Mouse (Mus musculus): ENCODE data around the gene Wwtr1. TPM values are rescaled to one million over a fixed set of nuclear protein-coding genes. Genes with fewer than 3 reads are reported as not detected.

Gene Wwtr1
- polyA plus RNA-seq (2016; fragmentation: Nextera tagmentation; extraction: Ambion mirVana), result 10.6 and 12.0 TPM in 2 replicates

DNA sequence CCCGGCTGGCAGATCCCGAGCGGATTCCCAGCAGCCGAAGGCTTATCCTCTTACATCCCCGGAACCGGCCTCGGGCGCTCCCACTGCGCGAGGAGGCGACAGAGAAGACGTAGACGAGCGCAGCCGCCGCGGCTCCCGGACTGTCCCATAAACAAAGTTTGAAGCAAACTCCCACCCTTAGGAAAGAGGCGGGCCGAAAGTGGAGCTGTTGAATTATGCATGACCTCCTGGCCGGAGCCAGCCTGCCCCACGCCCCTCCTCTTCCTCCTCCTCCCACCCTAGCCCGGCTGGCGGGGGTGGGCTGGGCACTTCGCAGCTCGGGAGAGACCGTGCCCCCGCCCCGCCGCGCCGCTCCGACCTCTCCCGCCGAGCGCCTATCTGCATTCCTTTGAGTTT is at the start of gene Wwtr1:
Gene Wwtr1, minus strand, starts transcription at position 251 of the 396 bp plus-strand sequence.
- under 1% methylated on average over 36 of the region's 36 CpGs for WGBS
- peak within 1 kb of the TSS; percentile 85 for H3K4me3 ChIP-seq
- H3K4me1 ChIP-seq (replicated peaks), result peaks cover 37% of the 10 kb centered on the region
- no peaks in the 10 kb centered on the region for H3K27me3 ChIP-seq (ENCODE audit: insufficient read depth, poor library complexity, severe bottlenecking)
- no peaks in the 10 kb centered on the region for H3K9me3 ChIP-seq
- peak; percentile 93 for DNase-seq (ENCODE audit: low spot score)
- H3K36me3 ChIP-seq, result peaks cover 10% of the 10 kb centered on the region
- peak within 1 kb of the TSS; percentile 94 for H3K27ac ChIP-seq

DNA sequence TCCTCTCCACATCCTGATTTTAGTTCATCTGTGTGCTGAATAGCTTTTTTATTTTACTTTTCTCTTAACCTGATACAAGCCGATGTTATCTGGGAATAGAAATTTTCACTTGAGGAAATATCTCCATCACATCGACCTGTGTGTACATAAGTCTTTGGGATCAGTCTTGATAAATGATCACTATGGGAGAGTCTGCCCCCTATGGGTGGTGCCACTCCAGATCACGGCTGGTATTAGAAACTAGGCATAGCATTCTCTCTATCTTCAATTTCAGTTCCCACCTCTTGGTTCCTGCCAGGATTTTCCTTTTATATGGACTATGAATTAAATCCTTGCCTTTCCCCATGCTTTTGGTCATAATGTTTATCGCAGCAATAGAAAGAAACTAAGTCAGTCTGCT is 44.0 kb upstream of the Wwtr1 start:
- H3K9me3 ChIP-seq, result no peaks in the 10 kb centered on the region
- no peaks in the 10 kb centered on the region for H3K36me3 ChIP-seq
- H3K4me3 ChIP-seq, result no peak overlapping the region
- H3K27ac ChIP-seq, result no peak overlapping the region
- no peaks in the 10 kb centered on the region for H3K27me3 ChIP-seq (ENCODE audit: insufficient read depth, poor library complexity, severe bottlenecking)
- no peak for DNase-seq (ENCODE audit: low spot score)
- H3K4me1 ChIP-seq (replicated peaks), result no peaks in the 10 kb centered on the region
- 82% methylated on average over 4 of the region's 4 CpGs for WGBS

DNA sequence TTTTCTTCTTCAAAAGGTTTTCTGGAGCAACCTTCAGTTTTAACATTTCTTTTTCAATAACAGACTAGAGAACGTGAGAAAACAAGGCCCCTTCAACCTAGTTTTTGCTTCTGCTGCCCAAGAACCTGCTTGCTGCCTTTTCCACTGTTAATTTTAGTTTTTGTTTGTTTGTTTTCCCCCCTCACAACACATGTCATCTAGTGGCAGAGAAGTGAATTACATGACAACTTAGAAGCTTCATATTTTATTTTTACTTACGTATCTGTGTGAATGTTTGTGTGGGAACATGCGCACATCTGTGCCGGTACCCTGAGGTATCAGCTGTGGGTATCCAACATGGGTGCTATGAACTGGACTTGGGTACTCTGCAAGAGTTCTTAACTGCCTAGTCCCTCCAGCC is 39.9 kb upstream of the Wwtr1 start:
- Histone ChIP-seq H3K9me3 (no peaks in the 10 kb centered on the region), H3K4me3 (no peak overlapping the region), H3K27me3 (ENCODE audit: insufficient read depth, poor library complexity, severe bottlenecking) (no peaks in the 10 kb centered on the region), H3K4me1 (replicated peaks) (no peaks in the 10 kb centered on the region), H3K36me3 (no peaks in the 10 kb centered on the region), H3K27ac (no peak overlapping the region)
- no peak for DNase-seq (ENCODE audit: low spot score)
- 93% methylated on average over 4 of the region's 4 CpGs for WGBS

DNA sequence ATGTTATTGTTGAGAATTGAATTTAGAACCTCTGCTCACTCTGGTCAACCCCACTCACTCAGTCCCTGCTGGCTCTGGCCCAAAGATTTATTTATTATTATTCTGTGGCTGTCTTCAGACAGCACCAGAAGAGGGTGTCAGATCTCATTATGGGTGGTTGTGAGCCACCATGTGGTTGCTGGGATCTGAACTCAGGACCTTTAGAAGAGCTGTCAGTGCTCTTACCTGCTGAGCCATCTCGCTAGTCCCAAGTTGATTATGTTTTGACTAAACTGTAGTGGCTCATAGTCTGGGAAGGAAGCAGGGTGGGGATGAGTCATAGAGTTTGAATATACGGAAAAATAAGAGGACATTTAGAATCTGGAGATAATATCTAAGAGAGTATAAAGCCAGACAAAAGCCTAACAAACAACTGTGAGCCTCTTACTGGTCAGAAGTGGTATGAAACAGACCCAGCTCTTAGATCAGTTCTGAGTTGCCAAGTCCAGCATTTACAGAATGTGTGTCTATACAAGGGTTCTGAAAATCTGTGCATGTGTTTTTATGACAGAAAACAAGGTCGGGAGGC is 36.8 kb upstream of the Wwtr1 start:
- Histone ChIP-seq H3K9me3 (no peaks in the 10 kb centered on the region), H3K4me3 (no peak overlapping the region), H3K27me3 (ENCODE audit: insufficient read depth, poor library complexity, severe bottlenecking) (no peaks in the 10 kb centered on the region), H3K36me3 (no peaks in the 10 kb centered on the region), H3K27ac (no peak overlapping the region), H3K4me1 (replicated peaks) (no peaks in the 10 kb centered on the region)
- 83% methylated on average over 3 of the region's 3 CpGs for WGBS
- DNase-seq (ENCODE audit: low spot score), result no peak

DNA sequence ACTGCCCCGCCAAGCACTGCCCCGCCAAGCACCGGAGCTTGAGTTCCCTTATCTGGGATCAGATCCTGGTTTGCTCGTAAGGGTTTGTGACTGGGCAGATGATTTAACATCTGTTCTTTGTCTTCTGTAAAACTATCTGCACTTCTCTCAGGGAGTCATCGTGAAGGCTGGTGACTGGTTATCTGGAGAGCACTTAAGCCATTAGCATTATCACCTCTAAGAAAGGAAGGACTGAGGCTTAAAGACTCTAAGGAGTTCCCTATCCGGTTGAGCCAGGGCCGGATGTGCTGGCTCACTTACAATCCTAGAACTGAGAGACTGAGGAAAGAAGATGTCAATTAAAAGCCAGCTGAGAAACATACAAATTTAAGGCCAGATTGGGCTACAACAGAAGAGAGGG is 36.1 kb upstream of the Wwtr1 start:
- Histone ChIP-seq H3K27ac (no peak overlapping the region), H3K27me3 (ENCODE audit: insufficient read depth, poor library complexity, severe bottlenecking) (no peaks in the 10 kb centered on the region), H3K4me3 (no peak overlapping the region), H3K9me3 (no peaks in the 10 kb centered on the region), H3K4me1 (replicated peaks) (no peaks in the 10 kb centered on the region), H3K36me3 (no peaks in the 10 kb centered on the region)
- no peak for DNase-seq (ENCODE audit: low spot score)
- 86% methylated on average over 7 of the region's 7 CpGs for WGBS

DNA sequence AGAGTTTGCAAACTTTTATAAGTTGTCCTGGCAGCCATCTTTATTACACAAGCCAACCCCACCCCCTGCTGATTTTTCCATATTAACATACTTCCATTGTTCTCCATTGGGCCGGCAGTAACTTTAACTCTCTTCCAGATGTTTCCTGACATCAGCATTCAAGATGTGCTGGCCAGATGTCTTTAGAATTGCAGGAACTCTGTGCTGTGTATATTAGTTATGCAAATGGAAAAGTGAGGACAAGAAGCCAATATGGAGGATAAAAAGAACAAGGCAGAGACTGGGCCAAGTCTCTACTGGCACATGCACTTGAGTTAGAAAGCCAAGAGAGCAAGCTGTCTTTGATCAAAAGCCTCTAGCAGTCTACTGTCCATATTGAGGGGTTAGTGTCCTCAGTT is 28.9 kb upstream of the Wwtr1 start:
- Histone ChIP-seq H3K9me3 (no peaks in the 10 kb centered on the region), H3K27me3 (ENCODE audit: insufficient read depth, poor library complexity, severe bottlenecking) (no peaks in the 10 kb centered on the region), H3K4me1 (replicated peaks) (no peaks in the 10 kb centered on the region), H3K36me3 (no peaks in the 10 kb centered on the region), H3K27ac (no peak overlapping the region), H3K4me3 (no peak overlapping the region)
- no peak for DNase-seq (ENCODE audit: low spot score)
- 60% methylated on average over 1 of the region's 1 CpGs for WGBS

DNA sequence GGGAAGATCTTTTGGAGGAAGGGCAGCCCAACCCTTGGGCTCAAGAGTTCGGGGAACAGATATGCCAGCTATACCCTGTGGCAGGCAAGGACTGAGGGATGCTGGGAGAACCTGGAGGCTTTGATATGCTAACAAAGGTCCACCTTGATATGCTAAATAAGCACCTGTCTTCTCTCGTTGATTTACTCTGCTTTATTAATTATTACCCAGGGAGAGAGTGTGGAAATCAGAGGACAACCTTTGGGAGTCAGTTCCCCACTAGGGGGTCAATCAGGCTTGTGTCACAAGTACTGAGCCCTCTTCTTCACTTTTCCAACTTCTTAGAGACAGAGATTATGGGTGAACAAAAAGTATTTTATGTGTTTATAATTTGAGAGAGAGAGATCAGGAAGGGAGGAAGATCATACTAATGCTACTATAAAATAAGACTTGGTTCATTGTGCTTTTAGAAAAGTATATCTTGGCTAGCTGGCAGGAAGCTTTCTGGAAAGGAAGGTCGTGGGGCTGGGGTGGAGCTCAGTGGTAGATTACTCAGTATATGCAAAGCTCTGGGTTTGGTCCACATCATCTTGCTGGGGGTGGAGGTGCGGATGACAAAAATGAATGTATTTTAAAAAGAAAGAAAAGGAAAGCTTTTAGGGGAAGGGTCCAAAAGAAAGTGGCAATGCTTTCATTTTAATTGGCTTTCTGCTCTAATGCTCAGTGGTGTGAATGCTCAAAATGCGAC is 28.3 kb upstream of the Wwtr1 start:
- H3K36me3 ChIP-seq, result no peaks in the 10 kb centered on the region
- 71% methylated on average over 5 of the region's 5 CpGs for whole genome bisulfite sequencing
- H3K9me3 ChIP-seq, result no peaks in the 10 kb centered on the region
- no peaks in the 10 kb centered on the region for H3K4me1 ChIP-seq (replicated peaks)
- no peaks in the 10 kb centered on the region for H3K27me3 ChIP-seq (ENCODE audit: insufficient read depth, poor library complexity, severe bottlenecking)
- no peak overlapping the region for H3K4me3 ChIP-seq
- no peak for DNase-seq (ENCODE audit: low spot score)
- H3K27ac ChIP-seq, result no peak overlapping the region

DNA sequence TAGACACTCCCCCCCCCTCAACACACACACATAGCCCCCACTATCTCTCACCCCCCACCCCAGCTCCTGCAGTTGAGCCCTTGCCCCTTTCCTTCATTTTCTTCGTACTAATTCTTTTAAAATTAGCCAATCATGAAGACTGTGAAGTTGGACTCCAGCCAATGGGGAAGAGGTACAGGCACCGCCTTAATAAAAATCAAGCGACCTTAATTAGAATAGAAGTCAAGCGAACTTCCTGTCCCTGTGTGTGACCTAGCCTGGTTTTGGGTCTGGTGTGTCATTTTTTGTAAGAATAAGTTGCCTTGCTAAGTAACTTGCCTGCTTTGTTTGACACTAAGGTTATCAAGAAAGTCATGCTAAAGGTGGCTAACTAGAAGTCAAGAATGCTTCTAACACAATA is 26.9 kb upstream of the Wwtr1 start:
- Histone ChIP-seq H3K9me3 (no peaks in the 10 kb centered on the region), H3K36me3 (no peaks in the 10 kb centered on the region), H3K27me3 (ENCODE audit: insufficient read depth, poor library complexity, severe bottlenecking) (no peaks in the 10 kb centered on the region), H3K4me1 (replicated peaks) (no peaks in the 10 kb centered on the region), H3K4me3 (no peak overlapping the region), H3K27ac (no peak overlapping the region)
- 91% methylated on average over 4 of the region's 4 CpGs for WGBS
- DNase-seq (ENCODE audit: low spot score), result no peak

DNA sequence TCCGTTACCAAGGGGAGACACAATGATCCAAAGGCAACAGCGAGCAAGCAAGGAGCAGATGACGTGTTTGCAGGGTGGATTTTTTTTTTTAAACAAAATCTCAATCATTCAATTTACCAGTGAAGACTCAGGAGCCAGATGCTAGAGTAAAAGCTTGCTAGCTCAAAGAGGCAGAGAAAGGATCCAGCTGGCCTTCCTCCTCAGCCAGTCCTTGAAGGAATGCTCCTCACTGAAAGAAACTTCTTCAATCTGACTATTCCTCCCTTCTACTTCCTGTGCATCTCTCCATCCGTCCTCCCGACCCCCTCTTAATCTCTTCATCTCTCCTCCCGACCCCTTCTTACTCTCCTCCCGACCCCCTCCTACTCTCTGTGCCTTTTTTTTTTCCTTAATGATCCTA is 20.9 kb upstream of the Wwtr1 start:
- H3K4me1 ChIP-seq (replicated peaks), result no peaks in the 10 kb centered on the region
- 80% methylated on average over 7 of the region's 7 CpGs for WGBS
- DNase-seq (ENCODE audit: low spot score), result no peak
- no peak overlapping the region for H3K27ac ChIP-seq
- H3K4me3 ChIP-seq, result no peak overlapping the region
- H3K9me3 ChIP-seq, result no peaks in the 10 kb centered on the region
- H3K27me3 ChIP-seq (ENCODE audit: insufficient read depth, poor library complexity, severe bottlenecking), result no peaks in the 10 kb centered on the region
- no peaks in the 10 kb centered on the region for H3K36me3 ChIP-seq

DNA sequence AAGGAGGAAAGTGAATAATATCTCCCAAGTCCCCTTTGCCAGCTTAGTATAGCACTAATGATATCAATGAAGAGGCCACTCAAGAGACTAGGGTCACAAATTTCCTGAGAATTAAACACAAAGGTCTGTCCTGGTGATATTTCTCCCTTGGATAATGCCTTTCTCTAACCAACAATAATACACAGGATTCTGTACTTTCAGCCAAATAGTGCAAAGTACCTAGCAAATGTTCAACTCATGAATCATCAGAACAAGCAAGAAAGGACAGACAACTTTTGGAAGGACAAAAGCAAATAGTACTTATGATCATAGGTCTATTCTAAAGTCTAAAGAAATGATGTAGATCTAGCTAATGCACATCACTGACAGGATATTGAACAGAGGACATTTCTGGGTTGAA is 19.8 kb upstream of the Wwtr1 start:
- no peak for DNase-seq (ENCODE audit: low spot score)
- no peak overlapping the region for H3K27ac ChIP-seq
- no peaks in the 10 kb centered on the region for H3K4me1 ChIP-seq (replicated peaks)
- H3K27me3 ChIP-seq (ENCODE audit: insufficient read depth, poor library complexity, severe bottlenecking), result no peaks in the 10 kb centered on the region
- H3K36me3 ChIP-seq, result no peaks in the 10 kb centered on the region
- no peaks in the 10 kb centered on the region for H3K9me3 ChIP-seq
- H3K4me3 ChIP-seq, result no peak overlapping the region

DNA sequence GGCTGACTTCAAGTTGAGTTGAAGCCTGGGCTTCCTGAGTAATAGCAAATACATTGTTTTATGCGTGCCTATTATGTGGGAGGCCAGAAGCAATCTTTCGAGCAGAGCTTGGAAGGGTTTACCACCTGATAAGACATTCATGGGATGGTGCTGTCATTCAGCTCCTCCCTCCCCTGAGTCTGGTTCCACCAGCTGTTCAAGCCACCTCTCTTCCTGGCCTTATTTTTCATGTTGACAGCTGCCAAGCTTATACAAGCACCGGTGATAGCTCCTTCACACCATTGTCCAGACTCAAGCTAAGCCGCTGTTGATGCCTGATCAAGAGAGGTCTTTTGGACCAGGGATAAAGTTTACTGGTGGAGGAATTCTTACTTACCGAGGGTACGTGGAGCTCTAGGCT is 10.3 kb upstream of the Wwtr1 start:
- Histone ChIP-seq H3K36me3 (no peaks in the 10 kb centered on the region), H3K27ac (no peak overlapping the region), H3K4me3 (no peak overlapping the region), H3K27me3 (ENCODE audit: insufficient read depth, poor library complexity, severe bottlenecking) (no peaks in the 10 kb centered on the region), H3K9me3 (no peaks in the 10 kb centered on the region), H3K4me1 (replicated peaks) (no peaks in the 10 kb centered on the region)
- WGBS, result 88% methylated on average over 6 of the region's 6 CpGs
- DNase-seq (ENCODE audit: low spot score), result no peak

DNA sequence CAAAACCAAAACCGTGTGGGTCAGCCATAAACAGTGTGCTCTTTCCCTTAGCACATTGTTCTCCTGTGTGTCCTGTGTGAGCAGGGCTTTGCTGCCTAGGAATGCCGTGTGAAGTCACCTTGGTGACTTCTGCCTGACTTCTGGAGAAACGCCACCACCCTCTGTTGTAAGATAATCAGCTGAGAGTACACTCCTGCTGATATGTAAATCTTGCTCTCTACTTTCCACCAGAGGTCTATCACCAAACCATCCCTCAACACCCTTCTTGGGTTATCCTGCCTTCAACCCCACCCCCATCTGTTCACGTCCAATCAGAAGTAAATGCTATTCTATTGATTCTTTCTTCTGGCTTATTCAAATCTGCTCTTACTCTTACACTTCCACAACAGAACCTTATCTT is 7.8 kb upstream of the Wwtr1 start:
- Histone ChIP-seq H3K27me3 (ENCODE audit: insufficient read depth, poor library complexity, severe bottlenecking) (no peaks in the 10 kb centered on the region), H3K4me1 (replicated peaks) (no peaks in the 10 kb centered on the region), H3K4me3 (no peak overlapping the region), H3K36me3 (no peaks in the 10 kb centered on the region), H3K9me3 (no peaks in the 10 kb centered on the region), H3K27ac (no peak overlapping the region)
- DNase-seq (ENCODE audit: low spot score), result no peak
- WGBS, result 53% methylated on average over 4 of the region's 4 CpGs

DNA sequence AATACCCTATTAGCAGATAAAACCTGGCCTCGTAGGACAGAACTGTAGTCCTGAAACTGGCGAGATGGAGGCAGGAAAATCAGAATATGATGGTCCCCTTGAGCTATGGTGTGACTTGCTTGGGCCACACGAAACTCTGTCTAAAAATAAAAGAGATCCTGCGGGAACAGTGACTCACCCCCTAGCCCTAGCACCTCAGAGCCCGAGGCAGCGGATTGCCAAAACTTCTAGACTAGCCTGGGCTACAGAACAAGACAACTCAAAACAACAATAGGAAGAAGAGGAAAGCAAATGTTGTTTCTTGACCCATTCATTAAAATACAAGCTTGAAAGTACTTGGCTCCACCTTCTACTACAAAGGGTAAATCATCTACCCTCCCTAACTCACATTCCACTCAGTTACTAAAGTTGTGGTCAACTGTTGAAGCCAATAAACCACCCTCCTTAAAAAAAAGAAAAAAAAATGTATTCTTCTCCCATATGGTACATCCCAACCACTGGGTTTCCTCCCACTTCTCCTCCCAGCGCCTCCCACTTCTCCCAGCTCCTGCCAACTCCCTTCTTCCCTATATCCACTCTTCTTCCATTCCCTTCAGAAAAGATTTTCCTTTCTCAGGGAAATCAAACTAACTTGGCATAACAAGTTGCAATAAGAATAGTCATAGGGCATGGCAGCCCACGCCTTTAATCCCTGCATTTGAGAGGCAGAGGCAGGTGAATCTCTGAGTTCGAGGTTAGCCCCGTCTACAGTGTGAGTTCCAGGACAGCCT is 4.9 kb upstream of the Wwtr1 start:
- Histone ChIP-seq H3K4me3 (no peak overlapping the region), H3K4me1 (replicated peaks) (peaks cover 12% of the 10 kb centered on the region), H3K9me3 (no peaks in the 10 kb centered on the region), H3K27me3 (ENCODE audit: insufficient read depth, poor library complexity, severe bottlenecking) (no peaks in the 10 kb centered on the region), H3K36me3 (no peaks in the 10 kb centered on the region), H3K27ac (no peak overlapping the region)
- DNase-seq (ENCODE audit: low spot score), result no peak
- WGBS, result 90% methylated on average over 10 of the region's 10 CpGs

All from hindbrain, embryonic 10.5 days (tissue).